Mouse (Mus musculus) lung, adult 2 months (tissue): Measurements from ENCODE around the gene Gabrg3.

Source experiments
- CTCF ChIP-seq: fragments of 200-500 bp; IDR thresholded peaks from 2 replicates; pipeline ENCODE4 v1.5.1; 2011; ENCODE audit warnings: mild to moderate bottlenecking, low read length, control low read depth; ENCODE audit not compliant: insufficient read depth
- POLR2A ChIP-seq: fragments of 200-500 bp; IDR thresholded peaks from 2 replicates; pipeline ENCODE4 v1.6.1; 2011; ENCODE audit warnings: low read depth, mild to moderate bottlenecking, control low read depth, low read length, borderline replicate concordance; ENCODE audit errors: extremely low read depth

GRCm38 (mm10) chr7:56779122-56779521 lies 607.9 kb downstream of the Gabrg3 start:
- TF ChIP-seq POLR2A (no peak), CTCF (no peak)
